Comparison of ENCODE assay signal across 8 mouse cellular contexts in genomic region chr13:51261619-51262018, GRCm38 (mm10).
DNase-seq lines count a peak whose midpoint lies in the region; ATAC-seq and TF ChIP-seq lines count a peak whose summit lies in the region.
"Had no signal": no experiment of that assay in that cellular context is flagged by ENCODE, and none has a peak within 500 bp of the region (broad histone marks: within the 10 kb centered on the region; RNA-seq: fewer than 3 reads in every experiment).

No protein-coding gene starts in this region.

- no peak overlapping the region for H3K27ac ChIP-seq in kidney, postnatal 0 days
- H3K27ac ChIP-seq in embryonic facial prominence, embryonic 14.5 days (replicated peaks; ENCODE audit: low read depth, low read length), result peak overlapping the region; percentile 65

- H3K4me2 ChIP-seq in kidney, postnatal 0 days (ENCODE audit: low read length), result peak overlapping the region; percentile 36
- H3K4me2 ChIP-seq in embryonic facial prominence, embryonic 14.5 days (ENCODE audit: low read depth, low read length), result peak overlapping the region; percentile 42

- WGBS in kidney, postnatal 0 days, result 49% methylated on average over 8 of the region's 8 CpGs
- 29% methylated on average over 8 of the region's 8 CpGs for WGBS in embryonic facial prominence, embryonic 14.5 days

- 0 out of 2 replicates have a peak, but pooled peaks have one; percentile 17 for ATAC-seq in kidney, postnatal 0 days (replicated peaks; ENCODE audit: low FRiP score, low read depth)
- ATAC-seq in embryonic facial prominence, embryonic 14.5 days (ENCODE audit: low read depth), result no peak
- no peak for ATAC-seq in megakaryocyte, adult 5-6 weeks (ENCODE audit: poor library complexity, severe bottlenecking)

- H3K4me3 ChIP-seq in kidney, postnatal 0 days (replicated peaks; ENCODE audit: low read depth, low read length), result no peak overlapping the region
- peak overlapping the region; percentile 17 for H3K4me3 ChIP-seq in embryonic facial prominence, embryonic 14.5 days (ENCODE audit: low read depth, low read length)

- no peaks in the 10 kb centered on the region for H3K27me3 ChIP-seq in kidney, postnatal 0 days (ENCODE audit: insufficient read depth, low read length)
- H3K27me3 ChIP-seq in embryonic facial prominence, embryonic 14.5 days (replicated peaks; ENCODE audit: control insufficient read depth, insufficient read depth, low read length), result no peaks in the 10 kb centered on the region

- H3K4me1 ChIP-seq in kidney, postnatal 0 days (replicated peaks; ENCODE audit: insufficient read depth, low read length), result 0 out of 2 replicates have a peak, but pooled peaks cover 3% of the 10 kb centered on the region
- peaks cover 36% of the 10 kb centered on the region for H3K4me1 ChIP-seq in embryonic facial prominence, embryonic 14.5 days (ENCODE audit: control insufficient read depth, insufficient read depth, low read length)

- no peaks in the 10 kb centered on the region for H3K36me3 ChIP-seq in kidney, postnatal 0 days (ENCODE audit: insufficient read depth, low read length)
- no peaks in the 10 kb centered on the region for H3K36me3 ChIP-seq in embryonic facial prominence, embryonic 14.5 days (ENCODE audit: control insufficient read depth, insufficient read depth, low read length)

- 0 out of 2 replicates have a peak overlapping the region, but pooled peaks have one; percentile 5 for H3K9ac ChIP-seq in kidney, postnatal 0 days (ENCODE audit: low read depth, low read length)
- H3K9ac ChIP-seq in embryonic facial prominence, embryonic 14.5 days (ENCODE audit: low read depth, low read length), result peak overlapping the region; percentile 10; the same call in 1 of the 2 replicates

- no peak for TF ChIP-seq CTCF in kidney, postnatal 0 days (IDR thresholded peaks at IDR 0.05; ENCODE audit: low read depth)

- DNase-seq in kidney, postnatal 0 days (ENCODE audit: low spot score), result peak; percentile 49
- no peak for DNase-seq in kidney, adult 8-10 months
- peak; percentile 74 for DNase-seq in embryonic facial prominence, embryonic 14.5 days (ENCODE audit: low spot score)
- peak; percentile 46 for DNase-seq in layer of hippocampus, adult 9-11 months
- DNase-seq in retina, postnatal 1 day, result peak; percentile 32
- no peak for DNase-seq in thymus, postnatal 14 days
- DNase-seq: cerebellum, adult 11 months had no signal

- H3K9me3 ChIP-seq in kidney, postnatal 0 days (replicated peaks; ENCODE audit: low read length), result no peaks in the 10 kb centered on the region
- H3K9me3 ChIP-seq in embryonic facial prominence, embryonic 14.5 days (ENCODE audit: control insufficient read depth, low read length), result no peaks in the 10 kb centered on the region

Comparison
In these comparisons a context has a peak if more than half of its experiments do, and no peak if none do; other contexts are left out.
1. DNase-seq: peak in kidney, postnatal 0 days (single experiment), embryonic facial prominence, embryonic 14.5 days (single experiment), layer of hippocampus, adult 9-11 months (single experiment) and retina, postnatal 1 day (single experiment); none in kidney, adult 8-10 months (0 of 2) and thymus, postnatal 14 days (single experiment).